Mouse (Mus musculus) hematopoietic stem cell, adult 5-6 weeks (primary cell): ENCODE results near the gene Olfr1259. TPM values are rescaled to one million over a fixed set of nuclear protein-coding genes. Genes with fewer than 3 reads are reported as not detected.
"Not testable (repeated sequence)": the region's sequence is repeated elsewhere in the genome, so short reads cannot be mapped to it uniquely, and the experiment has no call there.

ENCODE experiments used
- ATAC-seq, 2 experiments: fragments of 125-278 bp in 1 of 2; replicated peaks in 1 of 2; 2 replicates each; pipeline ENCODE4 v1.8.0; 2016 to 2017; ENCODE audit warnings: inconsistent platforms in 2 of 2, mild to moderate bottlenecking in 2 of 2, moderate number of reproducible peaks in 2 of 2, low read depth in 1 of 2, moderate TSS enrichment in 1 of 2; ENCODE audit not compliant: low FRiP score in 2 of 2, poor library complexity in 2 of 2, severe bottlenecking in 2 of 2, insufficient read depth in 1 of 2, low TSS enrichment in 1 of 2
- total RNA-seq: library from RNA; stranded (forward); fragments of 172-1452, 232-1000 nt; gene quantifications from 2 replicates; pipeline ENCODE4 v1.2.3, GENCODE M21; 2017

Olfr1259 gene
- not detected in 2 replicates for total RNA-seq

GRCm38 (mm10) chr2:89948564-89948963, at the start of gene Olfr1259:
TSS of gene Olfr1259 (minus strand) at chr2:89948664.
- no peak for ATAC-seq

GRCm38 (mm10) chr2:89990921-89991320, 42.5 kb upstream of the Olfr1259 start, which contains the start of gene Olfr1261:
TSS of gene Olfr1261 (plus strand) at chr2:89991221.
- no peak for ATAC-seq

- no peak for ATAC-seq
These were observed 29.2 kb upstream of the Olfr1259 start for GRCm38 (mm10) chr2:89977709-89978108.

- ATAC-seq: no peak
These were observed 25.7 kb upstream of the Olfr1259 start, which contains the start of gene Olfr1260 for GRCm38 (mm10) chr2:89974184-89974583. TSS of gene Olfr1260 (plus strand) at chr2:89974340.

- no peak for ATAC-seq
These were observed 21.5 kb downstream of the Olfr1259 start, which contains the start of gene Olfr1258 for GRCm38 (mm10) chr2:89927009-89927408. TSS of gene Olfr1258 (plus strand) at chr2:89927309.

- ATAC-seq: not testable (repeated sequence)
These were observed 35.8 kb downstream of the Olfr1259 start for GRCm38 (mm10) chr2:89912616-89913015.

Other genes with a start within 250 kb of the Olfr1259 start
- not detected in 2 replicates for gene Olfr1252, start 223.7 kb downstream of the Olfr1259 start, total RNA-seq
- not detected in 2 replicates for gene Olfr1253, start 191.6 kb downstream of the Olfr1259 start, total RNA-seq
- gene Olfr1254, start 155.0 kb downstream of the Olfr1259 start, total RNA-seq: not detected in 2 replicates
- not detected in 2 replicates for gene Olfr1255, start 136.6 kb downstream of the Olfr1259 start, total RNA-seq
- 0.06 TPM in 1 of 2 replicates, not detected in the other for gene Olfr1256, start 107.1 kb downstream of the Olfr1259 start, total RNA-seq
- gene Olfr48, start 100.5 kb downstream of the Olfr1259 start, total RNA-seq: not detected in 2 replicates
- gene Olfr1257, start 70.2 kb downstream of the Olfr1259 start, total RNA-seq: not detected in 2 replicates
- gene Olfr1258, start 21.4 kb downstream of the Olfr1259 start, total RNA-seq: not detected in 2 replicates
- gene Olfr1260, start 25.7 kb upstream of the Olfr1259 start, total RNA-seq: not detected in 2 replicates
- not detected in 2 replicates for gene Olfr1261, start 42.6 kb upstream of the Olfr1259 start, total RNA-seq
- gene Olfr1262, start 51.5 kb upstream of the Olfr1259 start, total RNA-seq: not detected in 2 replicates
- not detected in 2 replicates for gene Olfr1263, start 63.5 kb upstream of the Olfr1259 start, total RNA-seq
- gene Olfr1264, start 76.9 kb upstream of the Olfr1259 start, total RNA-seq: not detected in 2 replicates
- not detected in 2 replicates for gene Olfr1265, start 86.7 kb upstream of the Olfr1259 start, total RNA-seq
- gene Olfr140, start 114.9 kb upstream of the Olfr1259 start, total RNA-seq: not detected in 2 replicates
- gene Olfr1269, start 172.7 kb upstream of the Olfr1259 start, total RNA-seq: not detected in 2 replicates
- not detected in 2 replicates for gene Olfr32, start 193.6 kb upstream of the Olfr1259 start, total RNA-seq
- gene Olfr1270, start 204.4 kb upstream of the Olfr1259 start, total RNA-seq: not detected in 2 replicates